Mouse (Mus musculus): ENCODE results near the gene 1700030J22Rik.

The 1700030J22Rik gene

GRCm38 (mm10) chr8:116978631-116979256 is at the start of gene 1700030J22Rik:
1700030J22Rik (minus strand) TSS chr8:116978959.
- DNase-seq, result peak; percentile 96 to 97

- DNase-seq, result no peak
These were observed 48.8 kb upstream of the 1700030J22Rik start for GRCm38 (mm10) chr8:117027601-117028000.

GRCm38 (mm10) chr8:117022297-117022993 is 43.7 kb upstream of the 1700030J22Rik start:
- DNase-seq, result no peak

- no peak for DNase-seq
These were observed 40.8 kb upstream of the 1700030J22Rik start for GRCm38 (mm10) chr8:117019323-117020275.

- no peak for DNase-seq
These were observed 39.1 kb upstream of the 1700030J22Rik start for GRCm38 (mm10) chr8:117017896-117018295.

- DNase-seq, result no peak
These were observed 38.2 kb upstream of the 1700030J22Rik start for GRCm38 (mm10) chr8:117017006-117017405.

- DNase-seq, result no peak
These were observed 36.9 kb upstream of the 1700030J22Rik start for GRCm38 (mm10) chr8:117015670-117016069.

- DNase-seq, result no peak
These were observed 32.6 kb upstream of the 1700030J22Rik start for GRCm38 (mm10) chr8:117011366-117011765.

- DNase-seq, result no peak
These were observed 15.4 kb upstream of the 1700030J22Rik start for GRCm38 (mm10) chr8:116994016-116994716.

- DNase-seq, result peak; percentile 95 to 98
These were observed 14.5 kb upstream of the 1700030J22Rik start, which contains the start of gene Gcsh for GRCm38 (mm10) chr8:116993095-116993867. Gcsh (minus strand) TSS chr8:116993537.

- DNase-seq, result peak in 1 of 2 experiments; percentile 12
These were observed 13.6 kb upstream of the 1700030J22Rik start for GRCm38 (mm10) chr8:116992176-116992971.

GRCm38 (mm10) chr8:116991241-116991640 is 12.5 kb upstream of the 1700030J22Rik start:
- no peak for DNase-seq

GRCm38 (mm10) chr8:116989842-116990241 is 11.1 kb upstream of the 1700030J22Rik start:
- DNase-seq, result no peak

GRCm38 (mm10) chr8:116980117-116980516 is 1.4 kb upstream of the 1700030J22Rik start:
- DNase-seq, result peak; percentile 43 to 62

GRCm38 (mm10) chr8:116978052-116978451 is 707 bp downstream of the 1700030J22Rik start:
- no peak for DNase-seq

- DNase-seq, result no peak
These were observed 3.2 kb downstream of the 1700030J22Rik start for GRCm38 (mm10) chr8:116975606-116976005.

GRCm38 (mm10) chr8:116975066-116975465 is 3.7 kb downstream of the 1700030J22Rik start:
- no peak for DNase-seq

- DNase-seq, result no peak
These were observed 9.2 kb downstream of the 1700030J22Rik start for GRCm38 (mm10) chr8:116969531-116969930.

- no peak for DNase-seq
These were observed 24.3 kb downstream of the 1700030J22Rik start for GRCm38 (mm10) chr8:116954415-116954814.

- no peak for DNase-seq
These were observed 26.3 kb downstream of the 1700030J22Rik start for GRCm38 (mm10) chr8:116952428-116952827.

- DNase-seq, result no peak
These were observed 27.0 kb downstream of the 1700030J22Rik start for GRCm38 (mm10) chr8:116951778-116952177.

Data from cerebellum, postnatal 36 days (tissue).